Mouse (Mus musculus) frontal cortex, postnatal 25 days (tissue): ENCODE results near the gene Arhgef16.

Experiments
- DNase-seq, 2 experiments: peaks; one replicate each; pipeline ENCODE4 v3.0.0; 2022; ENCODE audit warnings: low spot score in 2 of 2

Arhgef16 gene

GRCm38 (mm10) chr4:154229569-154229968 is 71.9 kb downstream of the Arhgef16 start:
- DNase-seq, result no peak
